Mouse (Mus musculus) CH12F3 (cell line): Measurements from ENCODE around the gene Tmem107.

Source experiments
- in situ Hi-C: fragments of 300-500 bp; cut with MboI; formaldehyde crosslinking; loops from 2 replicates; pipeline ENCODE4 v1.14.3; 2020; ENCODE audit warnings: low sequenced_read_pairs

Gene Tmem107

GRCm38 (mm10) chr11:69073951-69074775 is 3.6 kb downstream of the Tmem107 start:
- in situ Hi-C loops, result no loop called here

GRCm38 (mm10) chr11:69074776-69075069 is 4.1 kb downstream of the Tmem107 start:
- in situ Hi-C loops, result no loop called here

- in situ Hi-C loops, result no loop called here
These were observed 5.3 kb downstream of the Tmem107 start for GRCm38 (mm10) chr11:69075764-69076479.

- in situ Hi-C loops, result no loop called here
These were observed 6.0 kb downstream of the Tmem107 start for GRCm38 (mm10) chr11:69076572-69076971.

- in situ Hi-C loops, result no loop called here
These were observed 6.7 kb downstream of the Tmem107 start for GRCm38 (mm10) chr11:69077316-69077715.

GRCm38 (mm10) chr11:69078041-69078440 is 7.4 kb downstream of the Tmem107 start:
- in situ Hi-C loops, result no loop called here

- in situ Hi-C loops, result no loop called here
These were observed 8.3 kb downstream of the Tmem107 start for GRCm38 (mm10) chr11:69078805-69079438.

- in situ Hi-C loops, result no loop called here
These were observed 9.7 kb downstream of the Tmem107 start for GRCm38 (mm10) chr11:69080102-69080854.

- in situ Hi-C loops, result no loop called here
These were observed 10.2 kb downstream of the Tmem107 start for GRCm38 (mm10) chr11:69080855-69081222.

GRCm38 (mm10) chr11:69081613-69082012 is 11.0 kb downstream of the Tmem107 start:
- in situ Hi-C loops, result no loop called here

GRCm38 (mm10) chr11:69085608-69086007 is 15.0 kb downstream of the Tmem107 start:
- in situ Hi-C loops, result no loop called here

- in situ Hi-C loops, result no loop called here
These were observed 15.8 kb downstream of the Tmem107 start for GRCm38 (mm10) chr11:69086390-69086789.

GRCm38 (mm10) chr11:69087082-69087481 is 16.5 kb downstream of the Tmem107 start:
- in situ Hi-C loops, result no loop called here

- in situ Hi-C loops, result no loop called here
These were observed 17.0 kb downstream of the Tmem107 start for GRCm38 (mm10) chr11:69087597-69087996.

GRCm38 (mm10) chr11:69088103-69088855 is 17.7 kb downstream of the Tmem107 start, which contains the start of gene Vamp2:
Gene Vamp2, plus strand, starts transcription at chr11:69088490.
- in situ Hi-C loops, result no loop called here

- in situ Hi-C loops, result no loop called here
These were observed 18.4 kb downstream of the Tmem107 start for GRCm38 (mm10) chr11:69088856-69089615.

GRCm38 (mm10) chr11:69089616-69090290 is 19.1 kb downstream of the Tmem107 start:
- in situ Hi-C loops, result no loop called here

GRCm38 (mm10) chr11:69090367-69090766 is 19.8 kb downstream of the Tmem107 start:
- in situ Hi-C loops, result no loop called here
